Mouse (Mus musculus): Measurements from ENCODE around the gene Tomt. TPM values are rescaled to one million over a fixed set of nuclear protein-coding genes. Genes with fewer than 3 reads are reported as not detected.

Tomt gene
- polyA plus RNA-seq, 1 experiment from 2014 or later: 0.50 TPM

- POLR2A ChIA-PET: no interaction called here
- no peak for DNase-seq (ENCODE audit: low read depth, low spot score)
- no peak for ATAC-seq
- no peak for TF ChIP-seq CTCF (IDR thresholded peaks at IDR 0.05)
- no peaks in the 10 kb centered on the region for H3K27me3 ChIP-seq
- CTCF ChIA-PET: no interaction called here
- in situ Hi-C loops (cut with MboI; ENCODE audit: low pct_unique_long_range_greater_than_20kb): no loop called here
Observed at GRCm38 (mm10) chr7:101863415-101863814, 42.7 kb downstream of the Tomt start, which contains the start of gene Anapc15. Anapc15 (plus strand) TSS chr7:101863715.

- POLR2A ChIA-PET: interaction anchor here (0.9 to 1.1 kb wide), 2 partner anchors 20 to 24 kb away, joined by 3 read pairs; no protein-coding TSS in a partner anchor
- in situ Hi-C loops (cut with MboI; ENCODE audit: low pct_unique_long_range_greater_than_20kb): no loop called here
- TF ChIP-seq CTCF (IDR thresholded peaks at IDR 0.05): peak; percentile 20
- CTCF ChIA-PET: interaction anchor here (1.2 kb wide), 1 partner anchor 12 kb away, joined by 3 read pairs; no protein-coding TSS in a partner anchor
- no peak for ATAC-seq
- no peak for DNase-seq (ENCODE audit: low read depth, low spot score)
- H3K27me3 ChIP-seq: no peaks in the 10 kb centered on the region
Observed at GRCm38 (mm10) chr7:101862291-101862690, 43.9 kb downstream of the Tomt start.

GRCm38 (mm10) chr7:101860978-101861377 lies 45.2 kb downstream of the Tomt start:
- in situ Hi-C loops (cut with MboI; ENCODE audit: low pct_unique_long_range_greater_than_20kb): no loop called here
- no peak for DNase-seq (ENCODE audit: low read depth, low spot score)
- ATAC-seq: no peak
- no peaks in the 10 kb centered on the region for H3K27me3 ChIP-seq
- ChIA-PET POLR2A (no interaction called here), CTCF (no interaction called here)
- no peak for TF ChIP-seq CTCF (IDR thresholded peaks at IDR 0.05)

- no peaks in the 10 kb centered on the region for H3K27me3 ChIP-seq
- CTCF ChIA-PET: interaction anchor here (1.3 kb wide), 1 partner anchor 9 kb away, joined by 4 read pairs; no protein-coding TSS in a partner anchor
- no peak for TF ChIP-seq CTCF (IDR thresholded peaks at IDR 0.05)
- in situ Hi-C loops (cut with MboI; ENCODE audit: low pct_unique_long_range_greater_than_20kb): no loop called here
- POLR2A ChIA-PET: no interaction called here
- DNase-seq (ENCODE audit: low read depth, low spot score) (no peak), ATAC-seq (no peak)
Observed at GRCm38 (mm10) chr7:101858362-101858761, 47.8 kb downstream of the Tomt start.

GRCm38 (mm10) chr7:101857094-101857493 lies 49.1 kb downstream of the Tomt start, which contains the start of gene Folr2:
Folr2 (minus strand) TSS chr7:101857194.
- DNase-seq (ENCODE audit: low read depth, low spot score) (no peak), ATAC-seq (no peak)
- in situ Hi-C loops (cut with MboI; ENCODE audit: low pct_unique_long_range_greater_than_20kb): no loop called here
- TF ChIP-seq CTCF (IDR thresholded peaks at IDR 0.05): no peak
- POLR2A ChIA-PET: no interaction called here
- CTCF ChIA-PET: no interaction called here
- no peaks in the 10 kb centered on the region for H3K27me3 ChIP-seq

- no peak for TF ChIP-seq CTCF (IDR thresholded peaks at IDR 0.05)
- DNase-seq (ENCODE audit: low read depth, low spot score) (no peak), ATAC-seq (no peak)
- ChIA-PET POLR2A (interaction anchor here (0.9 kb wide), 1 partner anchor 9 kb away, joined by 3 read pairs; no protein-coding TSS in a partner anchor), CTCF (no interaction called here)
- no peaks in the 10 kb centered on the region for H3K27me3 ChIP-seq
- in situ Hi-C loops (cut with MboI; ENCODE audit: low pct_unique_long_range_greater_than_20kb): no loop called here
Observed at GRCm38 (mm10) chr7:101853816-101854215, 52.3 kb downstream of the Tomt start.

- ChIA-PET CTCF (interaction anchor here (1.4 kb wide), 1 partner anchor 14 kb away, joined by 3 read pairs; no protein-coding TSS in a partner anchor), POLR2A (no interaction called here)
- TF ChIP-seq CTCF (IDR thresholded peaks at IDR 0.05): no peak
- in situ Hi-C loops (cut with MboI; ENCODE audit: low pct_unique_long_range_greater_than_20kb): no loop called here
- DNase-seq (ENCODE audit: low read depth, low spot score) (no peak), ATAC-seq (no peak)
- no peaks in the 10 kb centered on the region for H3K27me3 ChIP-seq
Observed at GRCm38 (mm10) chr7:101852846-101853245, 53.3 kb downstream of the Tomt start.

GRCm38 (mm10) chr7:101851689-101852088 lies 54.5 kb downstream of the Tomt start:
- no peak for TF ChIP-seq CTCF (IDR thresholded peaks at IDR 0.05)

More at GRCm38 (mm10) chr7:101851689-101852088, 54.5 kb downstream of the Tomt start:
- DNase-seq (ENCODE audit: low read depth, low spot score): no peak
- no peak for ATAC-seq
- POLR2A ChIA-PET: interaction anchor here (0.9 kb wide), 1 partner anchor 10 kb away, joined by 3 read pairs; no protein-coding TSS in a partner anchor
- CTCF ChIA-PET: interaction anchor here (1.9 kb wide), 1 partner anchor 10 kb away, joined by 7 read pairs; no protein-coding TSS in a partner anchor
- no peaks in the 10 kb centered on the region for H3K27me3 ChIP-seq
- in situ Hi-C loops (cut with MboI; ENCODE audit: low pct_unique_long_range_greater_than_20kb): no loop called here

Other genes starting within 250 kb of the Tomt start
- gene Clpb, start 242.7 kb downstream of the Tomt start, polyA plus RNA-seq (2021): 49.5 TPM
- gene Phox2a, start 88.0 kb downstream of the Tomt start, polyA plus RNA-seq (2021): not detected
- 148 TPM for gene Inppl1, start 68.1 kb downstream of the Tomt start, polyA plus RNA-seq (2021)
- gene Folr2, start 49.2 kb downstream of the Tomt start, polyA plus RNA-seq (2021): not detected
- 36.4 TPM for gene Anapc15, start 42.6 kb downstream of the Tomt start, polyA plus RNA-seq (2021)
- 73.6 TPM for gene Folr1, start 35.6 kb downstream of the Tomt start, polyA plus RNA-seq (2021)
- gene Lamtor1, start 455 bp downstream of the Tomt start, polyA plus RNA-seq (2021): 130 TPM
- 6.0 TPM for gene Lrrc51, start 27.5 kb upstream of the Tomt start, polyA plus RNA-seq (2021)
- gene Numa1, start 27.8 kb upstream of the Tomt start, polyA plus RNA-seq (2021): 156 TPM
- gene Il18bp, start 112.3 kb upstream of the Tomt start, polyA plus RNA-seq (2021): 2.4 TPM
- gene Rnf121, start 159.1 kb upstream of the Tomt start, polyA plus RNA-seq (2021): 35.8 TPM
- 13.1 TPM for gene Xndc1, start 159.2 kb upstream of the Tomt start, polyA plus RNA-seq (2021)
- 0.24 TPM for gene Xntrpc, start 159.4 kb upstream of the Tomt start, polyA plus RNA-seq (2021)
- not detected for gene Trpc2, start 176.8 kb upstream of the Tomt start, polyA plus RNA-seq (2021)
- gene Art1, start 195.4 kb upstream of the Tomt start, polyA plus RNA-seq (2021): not detected
- not detected for gene Art5, start 203.1 kb upstream of the Tomt start, polyA plus RNA-seq (2021)
- not detected for gene Chrna10, start 210.5 kb upstream of the Tomt start, polyA plus RNA-seq (2021)

Data from Patski (cell line).